Mouse (Mus musculus): ENCODE results near the gene Snapc4.

Snapc4 gene

GRCm38 (mm10) chr2:26372396-26372795, 8.1 kb downstream of the Snapc4 start:
- DNase-seq, result no peak

DNA sequence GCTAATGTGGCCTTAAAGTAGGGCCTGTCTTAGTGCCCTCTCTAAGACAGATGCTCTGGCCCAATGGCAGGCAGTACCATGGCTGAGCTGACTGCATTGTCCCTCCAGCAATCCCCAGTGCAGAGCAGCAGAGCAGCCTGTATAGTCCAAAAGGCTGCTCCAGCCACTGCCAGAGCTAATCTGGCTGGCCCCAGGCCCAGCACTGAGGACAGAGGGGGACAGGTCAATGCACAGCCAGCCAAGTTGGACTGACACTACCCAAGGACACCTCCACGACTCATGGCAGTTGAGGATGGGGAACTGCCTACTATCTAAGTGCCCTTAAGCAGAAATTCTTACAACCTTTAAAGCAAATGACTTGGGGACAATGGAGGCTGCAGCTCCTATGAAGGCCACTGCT, 11.9 kb downstream of the Snapc4 start:
- DNase-seq, result no peak

- DNase-seq, result no peak
Observed at GRCm38 (mm10) chr2:26367911-26368310, 12.5 kb downstream of the Snapc4 start.

DNA sequence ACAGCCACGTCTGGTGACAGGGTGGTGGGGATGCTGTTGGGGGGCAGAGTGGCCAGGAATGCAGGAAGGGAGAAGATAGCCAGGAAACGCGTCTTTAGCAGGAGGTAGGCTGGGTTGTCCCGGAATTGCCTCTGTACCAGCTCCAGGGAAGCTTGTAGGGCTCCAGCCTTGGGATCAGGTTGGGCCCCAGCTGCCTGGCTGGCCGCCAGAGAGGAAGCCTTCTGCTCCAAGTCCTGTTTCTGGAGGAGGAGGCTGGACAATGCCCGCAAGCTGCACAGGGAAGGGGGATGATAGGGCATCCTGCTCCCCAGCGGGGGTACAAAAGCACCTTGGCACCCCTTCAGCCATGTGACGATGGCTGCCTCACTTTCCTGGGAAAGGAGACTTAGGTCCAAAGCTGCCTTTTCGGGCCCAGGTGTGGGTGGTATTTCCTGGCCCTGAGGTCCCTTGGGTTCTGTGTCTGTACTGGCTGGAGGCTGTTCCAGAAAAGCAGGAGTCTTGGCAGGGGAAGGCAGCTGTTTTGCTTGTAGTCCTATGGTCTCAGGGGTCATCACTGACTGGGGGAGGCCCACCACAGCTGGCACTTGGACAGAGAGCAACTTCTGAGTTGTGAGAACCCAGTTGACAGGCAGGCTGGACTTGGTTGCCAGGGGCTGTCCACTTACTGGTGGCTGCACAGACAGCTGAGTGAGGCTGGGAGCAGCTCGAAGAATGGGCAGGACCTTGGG, 15.6 kb downstream of the Snapc4 start:
- DNase-seq, result peak; percentile 42 to 48

- DNase-seq, result no peak
Observed at GRCm38 (mm10) chr2:26363481-26363880, 17.0 kb downstream of the Snapc4 start.

- no peak for DNase-seq
Observed at GRCm38 (mm10) chr2:26362991-26363390, 17.5 kb downstream of the Snapc4 start.

DNA sequence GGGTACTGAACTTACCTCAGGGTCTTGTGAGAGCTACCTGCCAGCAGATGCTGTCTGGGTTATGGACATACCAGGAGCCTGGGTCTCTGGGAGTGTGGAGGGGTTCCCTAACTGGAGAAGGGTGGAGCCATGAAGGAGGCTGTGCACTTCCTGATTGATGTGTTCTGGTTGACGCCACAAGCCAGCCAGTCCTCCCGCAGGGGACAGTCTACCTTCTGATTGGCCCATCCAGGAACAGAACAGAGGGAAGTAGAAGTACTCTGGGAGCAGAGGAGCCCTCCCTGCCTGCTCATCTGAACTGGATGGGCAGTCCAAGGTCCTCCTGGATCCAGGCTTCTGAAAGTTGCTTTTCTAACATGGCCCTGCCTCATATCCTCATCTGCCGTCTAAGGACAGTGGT, 19.7 kb downstream of the Snapc4 start, which contains the start of gene Card9:
Gene Card9, minus strand, starts transcription at position 147 of the 400 bp plus-strand sequence.
- peak; percentile 49 to 56 for DNase-seq

DNA sequence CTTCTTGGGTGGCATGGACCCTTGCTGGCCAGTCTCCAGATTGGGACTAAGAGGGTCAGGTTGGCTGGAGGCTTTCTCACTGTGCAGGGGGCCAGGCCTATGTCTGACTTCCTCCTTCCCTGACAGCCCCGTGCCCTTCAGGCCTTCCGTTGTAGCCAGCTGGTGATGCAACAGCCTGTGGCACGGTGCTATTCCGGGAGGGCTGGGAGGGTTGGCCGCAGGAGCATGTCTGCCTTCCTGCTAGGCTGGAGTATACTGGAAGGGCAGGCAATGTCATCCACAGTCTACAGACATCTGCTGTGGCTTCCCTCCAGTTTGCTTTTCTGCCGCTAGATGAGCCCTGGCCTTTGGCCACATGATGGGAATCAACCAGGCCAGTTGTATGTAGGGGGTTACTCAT, 20.5 kb downstream of the Snapc4 start:
- peak; percentile 30 to 36 for DNase-seq

DNA sequence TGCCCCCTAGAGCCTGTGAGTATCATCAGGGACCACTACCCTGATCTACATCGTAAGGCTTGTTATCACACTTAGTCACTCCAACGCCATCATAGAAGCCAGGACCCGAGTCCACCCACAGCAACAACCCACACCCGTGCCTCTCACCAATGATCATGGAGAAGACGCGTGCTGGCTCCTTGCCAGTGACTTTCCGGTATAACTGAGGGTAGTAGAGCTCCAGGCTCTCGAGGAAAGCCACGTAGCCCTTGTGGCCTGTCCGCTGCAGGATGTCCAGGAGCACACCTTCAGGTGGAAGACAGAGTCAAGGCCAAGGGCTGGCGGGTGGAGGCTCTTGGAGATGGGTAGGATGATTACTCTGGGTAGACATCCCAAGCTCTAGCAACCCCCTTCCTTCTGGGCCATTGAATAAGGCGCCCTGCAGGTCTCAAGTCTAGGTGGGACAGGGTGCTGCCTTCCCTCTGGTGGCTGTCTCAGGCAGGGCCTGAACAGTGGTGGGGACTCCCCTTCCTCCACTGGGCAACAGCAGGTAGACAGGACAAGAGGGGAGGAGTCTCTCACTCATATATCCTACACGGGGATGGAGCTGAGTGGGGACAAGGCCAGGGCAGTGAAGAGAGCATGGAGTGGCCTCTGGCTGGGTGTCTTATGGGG, 21.7 kb downstream of the Snapc4 start:
- no peak for DNase-seq

DNA sequence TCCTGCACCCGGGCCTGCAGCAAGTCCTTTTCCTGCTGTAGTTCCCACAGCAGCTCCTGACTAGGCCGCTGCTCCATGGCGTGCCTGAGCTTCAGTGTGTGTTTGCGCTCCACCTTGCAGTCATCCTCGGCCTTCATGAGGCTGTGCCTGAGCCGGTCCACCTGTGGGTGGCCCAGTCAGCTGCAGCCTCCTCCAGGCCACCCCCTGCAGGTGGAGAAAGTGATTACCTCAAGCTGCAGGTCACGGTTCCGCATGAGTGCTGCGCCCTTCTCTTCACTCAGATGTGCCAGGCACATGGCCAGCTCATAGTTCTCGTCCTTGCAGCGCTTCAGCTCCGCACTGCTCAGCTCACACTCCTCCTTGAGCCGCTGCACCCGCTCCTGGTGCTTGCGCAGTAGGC, 23.0 kb downstream of the Snapc4 start:
- DNase-seq, result no peak

DNA sequence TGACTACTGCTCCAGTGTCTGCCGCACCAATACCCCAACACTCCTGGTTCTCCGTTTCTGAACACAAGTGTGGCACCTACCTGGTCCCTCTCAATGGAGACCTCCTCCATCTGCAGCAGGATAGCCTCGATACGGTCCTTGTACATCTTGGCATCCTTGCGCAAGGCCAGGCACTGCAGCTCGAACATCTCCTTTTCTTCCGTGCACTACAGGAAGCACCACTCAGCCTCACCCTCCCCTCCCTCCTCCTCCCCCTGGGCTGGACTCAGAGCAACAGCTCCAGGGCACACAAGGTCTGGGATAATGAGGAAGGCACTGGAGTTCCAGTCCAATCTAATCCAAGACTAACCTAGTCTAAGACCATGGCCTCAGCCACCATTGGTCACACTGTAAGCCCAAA, 23.8 kb downstream of the Snapc4 start:
- no peak for DNase-seq

DNA sequence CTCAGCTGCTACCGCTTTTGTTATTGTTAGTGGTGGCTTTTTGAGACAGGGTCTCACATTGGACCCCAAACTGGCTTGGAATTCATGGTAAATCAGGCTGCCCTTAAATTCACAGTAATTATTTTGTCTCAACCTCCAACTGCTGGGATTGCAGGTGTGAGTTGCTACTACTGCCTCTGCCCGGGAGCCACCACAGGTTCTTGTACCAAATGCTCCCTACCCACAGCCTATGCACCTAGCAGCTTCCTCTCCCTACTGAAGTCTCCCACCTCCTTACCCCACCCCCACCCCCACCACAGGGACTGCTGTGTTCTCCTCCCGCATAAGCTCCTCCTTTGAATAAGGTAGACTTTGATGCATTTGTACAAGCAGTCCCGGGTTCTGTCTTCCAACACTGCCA, 24.2 kb downstream of the Snapc4 start:
- no peak for DNase-seq

DNA sequence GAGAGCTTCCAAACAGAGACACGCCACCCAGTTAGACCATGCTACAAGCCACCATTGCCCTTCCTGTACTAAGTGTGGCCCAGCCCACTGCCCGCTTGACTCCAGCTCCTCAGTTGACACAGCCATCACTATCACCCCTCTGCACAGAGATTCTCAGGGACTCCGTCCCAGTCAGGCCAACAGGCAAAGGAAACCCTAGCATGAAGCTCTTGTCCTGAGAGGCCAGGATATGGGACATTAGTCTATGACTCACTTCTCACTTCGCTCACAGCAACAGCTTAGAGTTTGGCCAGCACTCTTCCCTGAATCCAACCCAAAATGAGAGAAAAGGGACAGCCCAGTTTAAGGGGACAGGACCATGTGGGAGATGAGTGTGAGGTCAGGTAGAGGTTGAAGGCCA, 26.1 kb downstream of the Snapc4 start:
- no peak for DNase-seq

DNA sequence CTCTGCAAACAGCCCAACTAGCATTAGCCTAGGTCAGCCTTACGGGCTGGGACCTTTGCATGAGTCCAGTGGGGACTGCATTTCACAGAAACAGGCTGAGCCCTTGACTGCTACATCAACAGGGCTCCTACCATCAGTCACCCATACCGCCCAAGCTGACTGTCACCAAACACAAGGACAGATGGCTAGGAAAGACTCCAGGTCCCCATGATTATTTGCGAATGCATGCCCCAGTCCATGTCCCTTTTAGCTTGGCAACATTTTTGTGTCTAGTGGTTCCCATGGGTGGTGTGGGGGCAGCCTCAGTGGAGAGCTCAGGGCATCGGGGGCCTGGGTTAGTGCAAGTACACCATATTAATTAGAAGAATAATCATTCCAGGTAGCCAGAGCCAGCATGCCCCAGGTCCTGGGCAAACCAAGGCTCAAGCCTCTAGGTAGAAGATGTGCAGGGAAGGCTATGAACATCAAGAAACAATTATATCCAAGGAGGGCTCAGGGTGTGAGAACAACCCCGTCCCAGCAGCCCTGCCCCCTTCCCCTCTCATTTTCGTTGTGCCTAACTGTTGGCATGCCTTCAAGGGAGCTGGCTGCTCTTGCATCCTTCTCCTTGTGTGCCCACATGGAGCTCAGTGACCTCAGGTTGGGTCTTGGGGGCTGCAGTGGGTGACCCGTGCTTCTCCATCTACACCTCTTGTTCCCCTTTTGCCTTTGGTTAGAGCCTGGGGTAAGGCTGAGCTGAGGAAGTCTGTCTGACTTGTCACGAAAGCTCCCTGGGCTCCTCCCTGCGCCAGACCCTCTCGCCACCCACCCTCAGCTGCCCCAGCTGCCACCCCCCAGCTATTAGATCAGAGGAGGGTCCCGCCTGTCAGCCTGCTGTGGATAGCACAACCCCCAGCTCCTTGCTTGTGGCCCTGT, 27.1 kb downstream of the Snapc4 start:
- DNase-seq, result no peak

GRCm38 (mm10) chr2:26352291-26352910, 28.1 kb downstream of the Snapc4 start:
- DNase-seq, result peak in 1 of 2 experiments; percentile 28

DNA sequence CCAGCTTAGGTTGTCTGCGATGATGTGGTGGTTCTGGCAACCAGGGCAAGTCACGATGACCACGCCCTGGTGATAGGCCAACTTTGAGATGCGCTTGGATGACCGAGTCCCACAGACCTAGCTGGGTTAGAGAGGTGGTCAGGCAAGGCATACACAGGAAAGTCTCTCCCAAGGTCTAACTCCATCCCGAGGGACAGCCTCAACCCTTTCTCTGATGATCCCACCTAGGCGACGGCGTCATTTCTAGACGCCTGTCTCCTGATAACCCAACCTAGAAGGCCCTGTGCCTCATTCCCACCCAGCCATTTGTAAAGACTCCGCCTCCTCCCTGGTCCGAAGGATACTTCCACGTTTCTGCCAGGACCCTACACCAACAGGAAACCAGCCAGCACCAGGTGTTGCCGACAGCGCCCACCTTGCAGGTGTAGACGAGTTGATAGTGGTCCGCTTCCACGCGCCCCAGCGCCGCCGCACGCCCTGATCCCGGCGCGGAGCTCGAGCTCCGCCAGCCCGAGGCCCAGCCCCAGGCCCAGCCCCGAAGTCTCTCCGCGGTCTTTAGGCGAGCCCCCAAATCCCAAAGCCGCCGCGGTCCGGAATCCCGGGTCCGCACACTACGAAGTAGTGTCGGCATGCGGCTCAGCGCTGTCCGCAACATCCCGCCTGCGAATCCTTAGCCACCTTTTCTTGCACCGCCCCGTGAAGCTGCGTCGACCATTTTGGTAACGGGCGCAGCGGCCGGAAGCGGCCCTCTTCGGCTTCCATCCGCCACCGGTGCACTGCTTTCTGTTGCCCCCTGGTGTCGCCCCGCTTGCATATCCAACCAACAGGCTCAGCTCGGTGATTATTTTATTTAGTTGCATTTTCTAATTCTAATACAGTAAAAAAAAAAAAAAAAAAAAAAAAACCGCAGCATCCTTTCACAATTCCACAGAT, 28.8 kb downstream of the Snapc4 start, which contains the start of gene Dnlz:
Gene Dnlz, minus strand, starts transcription at position 753 of the 933 bp plus-strand sequence.
- DNase-seq, result peak; percentile 93 to 95

GRCm38 (mm10) chr2:26348241-26348640, 32.2 kb downstream of the Snapc4 start:
- peak in 1 of 2 experiments; percentile 65 for DNase-seq

DNA sequence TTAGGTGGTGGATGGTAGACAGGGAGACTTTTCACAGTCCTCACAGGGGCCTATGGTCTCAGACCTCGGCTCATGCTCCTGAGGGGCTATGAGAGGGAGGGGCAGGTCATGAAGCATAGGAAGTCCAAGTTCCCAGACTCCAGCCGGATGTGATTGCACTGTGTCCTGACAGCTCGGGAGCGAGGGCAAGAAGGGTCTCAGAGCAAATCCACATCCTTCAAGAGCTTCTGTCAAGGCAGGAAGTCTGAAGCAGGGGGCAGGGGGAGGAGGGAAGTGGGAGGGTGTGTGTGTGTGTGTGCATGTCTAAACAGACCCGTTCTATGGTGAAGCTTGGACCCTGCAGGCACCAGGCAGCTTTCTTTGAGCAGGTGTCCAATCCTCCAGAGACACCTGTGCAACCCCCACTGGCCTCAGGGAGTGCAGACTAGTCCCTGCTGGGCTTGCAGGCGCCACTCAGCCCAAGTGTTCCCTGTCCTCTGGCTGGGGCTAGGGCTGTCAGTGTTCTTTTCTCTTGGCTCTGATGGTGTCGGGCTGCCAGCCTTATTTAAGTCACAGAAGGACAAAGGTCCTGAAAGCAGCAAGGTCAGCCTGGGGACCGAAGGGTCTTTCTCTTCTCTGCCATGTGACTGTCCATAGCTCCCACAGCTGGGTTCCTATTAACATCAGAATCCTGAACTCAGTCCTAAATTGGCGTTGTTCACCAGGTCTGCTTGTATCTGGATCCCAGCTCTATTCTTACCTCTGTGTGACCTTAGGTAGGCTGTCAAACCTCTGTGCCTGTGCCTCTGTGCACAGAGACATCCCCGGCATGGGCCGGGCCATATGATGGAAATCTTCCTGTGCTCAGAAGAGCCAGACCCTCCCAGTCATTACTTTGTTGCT, 37.6 kb downstream of the Snapc4 start:
- DNase-seq, result peak in 1 of 2 experiments; percentile 35

DNA sequence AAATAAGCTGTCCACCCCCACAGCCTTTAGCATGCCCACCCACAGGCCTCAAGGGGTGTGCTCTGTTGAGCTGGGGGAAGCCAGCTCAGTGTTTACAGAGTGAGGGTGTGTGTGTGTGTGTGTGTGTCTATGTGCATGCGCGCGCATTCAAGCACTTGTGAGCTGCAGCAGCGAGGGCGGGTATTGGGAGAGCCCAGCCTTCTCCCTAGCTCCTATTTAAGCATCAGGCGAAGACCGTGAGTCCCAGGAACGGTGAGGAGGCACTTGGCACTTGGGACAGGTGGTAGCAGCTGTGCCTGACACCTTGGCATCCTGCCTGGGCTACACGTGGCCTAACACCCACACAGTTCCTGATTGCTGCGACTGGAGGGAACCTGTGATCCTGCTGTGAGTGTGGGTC, 38.4 kb downstream of the Snapc4 start:
- DNase-seq, result peak; percentile 71 to 81

DNA sequence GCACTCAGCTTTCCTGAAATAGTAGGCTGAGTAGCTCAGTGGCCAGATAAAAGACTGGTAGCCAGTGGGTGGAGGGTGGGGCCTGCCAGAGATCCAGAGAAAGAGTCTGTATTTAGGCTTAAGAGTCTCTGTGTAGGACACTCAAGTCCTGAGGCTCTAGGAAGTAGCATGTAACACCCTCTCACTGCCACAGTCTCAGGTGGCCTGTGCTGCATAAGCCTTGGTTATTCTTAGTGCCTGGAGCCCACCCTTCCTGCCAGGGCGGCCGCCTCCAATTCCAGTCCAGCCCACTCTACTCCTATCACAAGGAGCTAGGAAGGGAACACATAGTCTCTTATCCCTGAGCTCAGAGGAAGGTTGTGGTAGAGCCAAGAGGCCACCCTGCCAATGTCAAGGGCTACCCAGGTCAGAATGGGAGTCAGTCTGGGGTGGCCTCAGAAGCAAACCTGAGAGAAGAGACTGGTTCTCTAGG, 38.9 kb downstream of the Snapc4 start:
- peak in 1 of 2 experiments; percentile 34 for DNase-seq
